Mouse (Mus musculus) lung, adult 2 months (tissue): ENCODE data around the gene Hpcal1.

Experiments used
- CTCF ChIP-seq: fragments of 200-500 bp; IDR thresholded peaks from 2 replicates; pipeline ENCODE4 v1.5.1; 2011; ENCODE audit warnings: mild to moderate bottlenecking, low read length, control low read depth; ENCODE audit not compliant: insufficient read depth
- POLR2A ChIP-seq: fragments of 200-500 bp; IDR thresholded peaks from 2 replicates; pipeline ENCODE4 v1.6.1; 2011; ENCODE audit warnings: low read depth, mild to moderate bottlenecking, control low read depth, low read length, borderline replicate concordance; ENCODE audit errors: extremely low read depth

DNA sequence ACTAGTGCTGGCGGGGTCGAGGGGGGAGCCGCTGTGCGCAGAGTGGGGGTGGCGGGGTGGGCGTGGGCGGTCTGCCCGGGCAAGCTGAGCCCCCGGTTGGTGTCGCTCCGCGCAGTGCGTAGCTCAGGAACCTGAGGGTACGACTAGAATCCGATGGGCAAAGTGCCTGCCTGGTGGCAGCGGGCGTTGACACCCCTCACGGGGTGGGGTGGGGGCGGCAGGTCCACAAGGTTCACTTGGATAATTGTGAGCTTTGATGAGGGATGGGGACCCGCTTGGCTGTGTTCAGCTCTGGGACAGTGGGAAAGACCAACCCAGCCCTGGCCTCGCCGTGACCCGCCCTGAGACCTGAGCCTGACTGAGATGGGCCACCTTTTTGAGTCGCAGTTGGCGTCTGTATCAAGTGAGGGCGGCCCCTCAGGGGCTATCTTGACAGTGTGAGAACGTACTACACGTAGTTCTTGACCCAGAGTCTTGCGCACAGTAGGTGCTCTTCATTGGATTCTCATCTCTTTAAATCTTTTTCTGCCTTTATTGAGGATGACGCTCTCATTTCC, 742 bp downstream of the Hpcal1 start:
- TF ChIP-seq CTCF (no peak), POLR2A (no peak)
